Mouse (Mus musculus) neural tube, embryonic 11.5 days (tissue): Measurements from ENCODE around the gene Pwp2. TPM values are rescaled to one million over a fixed set of nuclear protein-coding genes. Genes with fewer than 3 reads are reported as not detected.

ENCODE experiments used
- ATAC-seq: fragments of 200-750 bp; cut with Nextera tagmentation; 2 replicates; pipeline ENCODE4 v1.8.0; 2017; ENCODE audit warnings: moderate number of reproducible peaks, mild to moderate bottlenecking, moderate TSS enrichment, moderate library complexity; ENCODE audit not compliant: insufficient read depth, low FRiP score, low TSS enrichment
- DNase-seq: peaks from one replicate; pipeline ENCODE4 v3.0.0-alpha.2; 2015; ENCODE audit warnings: low spot score
- H3K27ac ChIP-seq: fragments of 300-500 bp; sonication (generic); 2 replicates; pipeline ENCODE4 v1.5.1; 2014; ENCODE audit warnings: low read depth, mild to moderate bottlenecking, low read length
- H3K27me3 ChIP-seq: fragments of 300-500 bp; sonication (generic); 2 replicates; pipeline ENCODE4 v1.6.1; 2014; ENCODE audit warnings: mild to moderate bottlenecking, low read length, mixed read lengths; ENCODE audit not compliant: control insufficient read depth, insufficient read depth
- H3K36me3 ChIP-seq: fragments of 300-500 bp; sonication (generic); 2 replicates; pipeline ENCODE4 v1.6.1; 2014; ENCODE audit warnings: mild to moderate bottlenecking, low read length, moderate library complexity, mixed read lengths; ENCODE audit not compliant: control insufficient read depth, insufficient read depth
- H3K4me1 ChIP-seq: fragments of 300-500 bp; sonication (generic); 2 replicates; pipeline ENCODE4 v1.6.1; 2014; ENCODE audit warnings: low read length, mixed read lengths; ENCODE audit not compliant: control insufficient read depth, insufficient read depth
- H3K4me2 ChIP-seq: fragments of 300-500 bp; sonication (generic); 2 replicates; pipeline ENCODE4 v1.6.1; 2014; ENCODE audit warnings: low read depth, mild to moderate bottlenecking, moderate library complexity
- H3K4me3 ChIP-seq: fragments of 300-500 bp; sonication (generic); 2 replicates; pipeline ENCODE4 v1.5.1; 2014; ENCODE audit warnings: low read depth, low read length
- H3K9ac ChIP-seq: fragments of 300-500 bp; sonication (generic); 2 replicates; pipeline ENCODE4 v1.6.1; 2014; ENCODE audit warnings: mild to moderate bottlenecking, low read length
- H3K9me3 ChIP-seq: fragments of 300-500 bp; sonication (generic); 2 replicates; pipeline ENCODE4 v1.6.1; 2016; ENCODE audit warnings: low read length; ENCODE audit not compliant: control insufficient read depth
- WGBS: fragments of 180-500 bp; shearing (Covaris S2); extraction: QIAGEN DNeasy Blood & Tissue Kit; methylation state at CpG from one replicate; pipeline ENCODE4 v1.1.7; 2014; 5-methylcytosine and 5-hydroxymethylcytosine counted together
- polyA plus RNA-seq: library from polyadenylated mRNA; unstranded; fragments of >200 nt; fragmentation: Nextera tagmentation; extraction: Ambion mirVana; gene quantifications from 2 replicates; pipeline ENCODE4 v1.2.1, GENCODE M21; 2014

The Pwp2 gene
- polyA plus RNA-seq = 22.7 and 24.6 TPM in 2 replicates

DNA sequence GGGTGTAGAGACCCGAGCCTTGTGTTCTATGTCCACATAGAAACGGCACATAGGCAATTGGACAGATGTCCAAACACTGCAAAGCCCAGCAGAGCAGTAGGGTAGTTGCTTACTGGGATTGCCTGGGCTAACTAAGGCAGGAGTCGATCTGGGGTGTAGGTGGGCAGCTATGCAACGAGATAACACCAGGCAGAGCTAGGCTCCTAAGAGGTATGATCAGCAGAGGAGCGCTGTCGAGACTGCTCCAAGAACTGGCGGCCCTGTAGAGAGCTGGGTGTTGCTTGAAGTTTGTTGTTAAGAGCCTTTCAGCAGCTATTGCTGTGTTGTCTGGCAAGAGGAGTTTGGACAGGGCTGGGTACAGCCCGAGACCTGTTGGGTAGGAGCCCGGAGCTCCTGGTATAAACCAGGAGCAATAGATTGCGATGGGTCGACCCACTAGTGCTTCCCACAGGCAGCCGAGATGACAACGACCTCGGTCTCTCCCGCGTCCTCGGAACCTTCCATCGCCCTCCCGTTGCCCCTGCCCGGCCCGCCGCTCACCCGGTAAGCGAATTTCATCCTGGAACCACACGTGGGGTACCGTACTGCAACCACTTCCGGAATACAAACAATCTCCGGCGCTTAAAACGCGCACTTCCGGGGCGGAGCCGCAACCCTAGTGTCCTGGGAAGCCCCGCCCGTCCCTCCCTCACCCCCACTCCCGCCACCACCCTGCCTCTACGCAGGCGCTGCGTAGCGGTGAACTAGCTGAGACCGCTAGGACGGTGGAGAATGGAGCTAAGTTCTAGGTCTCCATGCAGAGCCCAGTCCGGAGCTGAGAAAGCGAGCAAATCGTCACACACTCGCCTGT is at the start of gene Pwp2:
Pwp2 (minus strand) TSS at position 619 of the 850 bp plus-strand sequence.
- Histone ChIP-seq H3K4me3 (peak within 1 kb of the TSS; percentile 77), H3K4me2 (peak within 1 kb of the TSS; percentile 93), H3K9ac (peak within 1 kb of the TSS; percentile 60), H3K4me1 (peaks cover 9% of the 10 kb centered on the region; the same call in 1 of the 2 replicates), H3K36me3 (peaks cover 12% of the 10 kb centered on the region), H3K27ac (no peak within 1 kb of the TSS), H3K9me3 (no peaks in the 10 kb centered on the region), H3K27me3 (no peaks in the 10 kb centered on the region)
- ATAC-seq (peak; percentile 95), DNase-seq (peak; percentile 94)
- 3% methylated on average over 47 of the region's 47 CpGs for WGBS

DNA sequence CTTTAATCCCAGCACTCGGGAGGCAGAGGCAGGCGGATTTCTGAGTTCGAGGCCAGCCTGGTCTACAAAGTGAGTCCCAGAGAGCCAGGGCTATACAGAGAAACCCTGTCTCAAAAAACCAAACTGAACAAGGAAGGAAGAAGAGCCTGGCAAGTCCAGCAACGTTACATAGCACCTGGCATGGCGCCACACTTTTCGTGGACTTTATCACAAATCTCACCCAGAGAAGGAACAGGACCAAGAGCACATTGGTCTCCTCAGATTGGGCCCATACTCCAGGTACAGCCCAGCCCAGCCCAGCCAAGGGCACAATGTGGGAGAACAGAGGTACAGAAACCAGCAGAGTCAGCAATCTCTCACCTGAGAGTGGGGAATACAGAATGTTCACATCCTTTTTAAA is 48.8 kb upstream of the Pwp2 start:
- 94% methylated on average over 6 of the region's 6 CpGs for WGBS

DNA sequence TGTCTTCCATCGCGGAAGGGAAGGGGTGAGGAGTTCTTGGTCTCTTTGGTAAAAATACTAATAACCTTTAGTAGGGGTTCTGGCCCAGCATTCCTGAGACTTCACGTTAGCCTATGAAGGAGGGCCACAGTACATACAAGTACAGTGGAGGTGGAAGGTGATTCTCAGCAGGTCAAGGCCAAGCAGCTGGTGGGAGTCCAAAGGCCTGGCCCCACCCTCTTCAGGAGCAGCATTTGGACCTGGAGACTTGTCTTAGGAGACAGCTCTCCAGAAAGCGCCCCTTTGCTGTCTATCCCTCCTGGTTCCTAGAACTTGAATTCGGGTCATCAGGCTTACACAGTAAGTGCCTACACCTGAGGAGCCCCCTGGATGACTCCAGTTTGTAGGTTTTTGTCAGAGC is 48.2 kb upstream of the Pwp2 start:
- WGBS = 96% methylated on average over 5 of the region's 5 CpGs
- Histone ChIP-seq H3K4me3 (no peak overlapping the region), H3K9me3 (no peaks in the 10 kb centered on the region), H3K4me1 (no peaks in the 10 kb centered on the region), H3K27me3 (no peaks in the 10 kb centered on the region), H3K4me2 (no peak overlapping the region), H3K36me3 (no peaks in the 10 kb centered on the region), H3K9ac (no peak overlapping the region), H3K27ac (no peak overlapping the region)
- DNase-seq (no peak), ATAC-seq (no peak)

More for the DNA sequence above, 48.8 kb upstream of the Pwp2 start:
- H3K4me1 ChIP-seq = no peaks in the 10 kb centered on the region
- no peak overlapping the region for H3K4me3 ChIP-seq
- no peak overlapping the region for H3K9ac ChIP-seq
- no peaks in the 10 kb centered on the region for H3K27me3 ChIP-seq
- no peak overlapping the region for H3K4me2 ChIP-seq
- DNase-seq (no peak), ATAC-seq (no peak)
- H3K36me3 ChIP-seq = no peaks in the 10 kb centered on the region
- H3K27ac ChIP-seq = no peak overlapping the region
- no peaks in the 10 kb centered on the region for H3K9me3 ChIP-seq

DNA sequence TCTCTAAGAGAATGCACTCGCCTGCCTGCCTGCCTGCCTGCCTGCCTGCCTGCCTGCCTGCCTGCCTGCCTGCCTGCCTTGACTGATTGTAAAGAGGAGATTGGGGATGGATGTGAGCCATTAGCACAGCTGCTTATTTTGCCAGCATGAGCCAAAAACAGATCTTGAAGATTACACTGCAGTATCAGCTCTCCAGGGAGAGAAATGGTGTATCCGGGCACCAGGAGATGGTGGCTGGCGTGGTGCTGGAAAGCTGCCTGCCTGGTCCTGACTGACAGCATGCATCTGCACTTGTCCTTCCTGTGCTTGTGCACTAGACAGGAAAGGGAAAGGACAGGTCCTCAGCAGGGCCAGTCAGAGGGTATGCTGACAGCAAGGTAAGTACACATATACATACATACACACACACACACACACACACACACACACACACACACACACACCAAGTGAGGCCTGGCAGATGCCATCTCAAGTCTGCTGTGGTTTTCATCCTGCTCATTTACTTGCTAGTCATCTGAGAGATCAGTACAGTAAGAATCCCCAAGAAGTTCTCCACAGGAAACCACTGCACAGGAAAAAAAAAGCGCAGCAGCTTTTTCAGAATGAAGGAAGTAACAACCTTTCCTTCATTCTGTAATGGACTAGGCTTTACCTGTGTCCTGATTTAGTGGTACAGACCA is 47.5 kb upstream of the Pwp2 start:
- Histone ChIP-seq H3K4me2 (no peak overlapping the region), H3K9me3 (no peaks in the 10 kb centered on the region), H3K36me3 (no peaks in the 10 kb centered on the region), H3K27ac (no peak overlapping the region), H3K9ac (no peak overlapping the region), H3K4me3 (no peak overlapping the region), H3K4me1 (no peaks in the 10 kb centered on the region), H3K27me3 (no peaks in the 10 kb centered on the region)
- 89% methylated on average over 4 of the region's 4 CpGs for WGBS
- DNase-seq (no peak), ATAC-seq (no peak)

DNA sequence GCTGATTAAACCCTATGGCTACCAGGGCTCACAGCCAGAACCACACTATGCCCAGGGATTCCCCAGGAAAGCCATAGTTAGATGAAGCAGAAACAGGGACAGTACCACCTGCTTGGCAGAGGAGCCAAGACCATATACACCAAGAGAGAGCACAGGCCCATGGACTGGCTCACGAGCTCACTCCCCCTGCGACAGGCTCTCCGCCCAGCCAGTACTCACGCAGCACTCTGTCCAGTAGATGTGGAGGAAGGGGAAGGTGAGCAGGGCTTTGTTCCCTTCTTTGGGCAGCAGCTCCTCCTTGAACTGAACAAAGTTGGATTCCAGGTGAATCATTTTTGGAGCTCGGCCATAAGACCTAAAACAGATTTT is 43.6 kb upstream of the Pwp2 start:
- Histone ChIP-seq H3K4me3 (no peak overlapping the region), H3K27ac (no peak overlapping the region), H3K4me2 (no peak overlapping the region), H3K4me1 (no peaks in the 10 kb centered on the region), H3K27me3 (no peaks in the 10 kb centered on the region), H3K36me3 (no peaks in the 10 kb centered on the region), H3K9ac (no peak overlapping the region), H3K9me3 (no peaks in the 10 kb centered on the region)
- 88% methylated on average over 5 of the region's 5 CpGs for WGBS
- ATAC-seq = no peak
- no peak for DNase-seq

DNA sequence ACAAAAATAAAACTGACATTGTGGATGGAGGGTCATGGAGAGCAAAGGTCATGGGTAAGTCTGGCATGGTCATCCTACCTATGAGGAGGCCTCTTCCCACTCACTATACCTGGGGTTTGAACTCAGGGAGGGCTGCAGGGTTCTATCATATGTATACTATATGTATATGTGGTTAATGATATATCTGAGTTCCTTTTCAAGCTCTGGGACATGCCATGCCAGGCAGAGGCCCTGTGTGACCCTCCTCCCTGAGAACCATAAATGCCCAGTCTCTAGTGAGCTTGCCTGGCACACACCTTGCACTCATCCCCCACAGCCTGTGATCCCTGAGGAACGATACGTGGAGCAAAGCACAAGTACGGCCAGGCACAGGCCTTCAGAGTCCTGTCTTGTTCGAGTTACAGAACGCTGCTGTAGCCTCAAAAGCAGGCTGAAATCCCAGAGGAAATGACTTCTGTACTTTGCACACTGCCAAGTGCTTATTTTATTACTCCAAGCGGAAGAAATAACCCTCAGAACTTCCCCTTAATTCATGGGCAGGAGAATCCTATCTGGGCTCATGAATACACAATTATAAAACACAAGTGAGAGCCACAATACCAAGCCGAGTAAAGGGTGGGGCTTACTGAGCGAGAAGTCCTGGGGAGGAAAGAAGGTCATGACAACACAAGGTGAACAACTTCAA is 43.1 kb upstream of the Pwp2 start:
- no peak for ATAC-seq
- no peak overlapping the region for H3K4me3 ChIP-seq
- no peak overlapping the region for H3K9ac ChIP-seq
- no peaks in the 10 kb centered on the region for H3K9me3 ChIP-seq
- H3K27me3 ChIP-seq = no peaks in the 10 kb centered on the region
- 89% methylated on average over 8 of the region's 8 CpGs for WGBS
- no peaks in the 10 kb centered on the region for H3K4me1 ChIP-seq
- H3K27ac ChIP-seq = no peak overlapping the region
- no peak for DNase-seq
- no peaks in the 10 kb centered on the region for H3K36me3 ChIP-seq
- no peak overlapping the region for H3K4me2 ChIP-seq

DNA sequence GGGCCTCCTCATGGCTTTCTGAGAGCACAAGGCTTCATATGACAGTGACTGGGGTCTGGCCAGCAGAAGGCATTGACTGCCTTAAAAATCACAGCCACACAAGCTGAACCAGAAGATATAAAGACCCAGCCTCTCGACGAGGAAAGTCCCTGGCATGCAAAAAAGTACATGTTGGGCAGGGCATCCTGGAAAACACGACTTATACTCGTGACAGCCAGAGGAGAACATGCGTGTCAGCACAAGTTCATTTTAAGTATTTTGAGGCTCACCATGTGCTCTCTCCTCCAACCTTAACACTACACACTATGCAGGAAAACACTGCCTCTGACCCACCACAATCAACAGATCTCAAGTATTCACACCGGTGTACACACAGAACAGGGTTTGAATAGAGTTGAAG is 39.2 kb upstream of the Pwp2 start:
- WGBS = 87% methylated on average over 6 of the region's 6 CpGs

DNA sequence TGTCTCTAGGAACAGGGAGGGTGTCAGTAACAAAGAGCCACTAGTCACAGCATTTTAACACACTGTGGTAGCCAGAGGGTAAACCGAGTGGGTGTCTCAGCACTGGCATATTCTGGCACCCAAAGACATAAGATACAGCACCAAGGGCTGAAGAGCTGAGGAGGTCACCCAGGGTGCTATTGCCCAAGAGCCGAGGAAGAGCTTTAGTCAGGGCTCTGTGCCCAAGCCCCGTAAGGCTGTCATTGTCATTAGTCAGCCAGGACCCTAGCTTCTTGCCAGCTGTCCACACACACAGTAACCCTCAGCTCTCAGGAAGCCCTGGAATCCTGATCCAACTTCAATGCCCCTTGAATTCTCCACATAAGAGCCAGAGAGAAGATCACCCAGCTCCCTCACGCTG is 38.0 kb upstream of the Pwp2 start:
- ATAC-seq (no peak), DNase-seq (no peak)
- Histone ChIP-seq H3K4me3 (no peak overlapping the region), H3K36me3 (no peaks in the 10 kb centered on the region; the same call in 1 of the 2 replicates), H3K4me2 (no peak overlapping the region), H3K9ac (no peak overlapping the region), H3K27ac (no peak overlapping the region), H3K27me3 (no peaks in the 10 kb centered on the region), H3K4me1 (no peaks in the 10 kb centered on the region), H3K9me3 (no peaks in the 10 kb centered on the region)
- 79% methylated on average over 4 of the region's 4 CpGs for WGBS

More for the DNA sequence above, 39.2 kb upstream of the Pwp2 start:
- Histone ChIP-seq H3K4me1 (no peaks in the 10 kb centered on the region), H3K4me2 (no peak overlapping the region), H3K36me3 (no peaks in the 10 kb centered on the region), H3K27ac (no peak overlapping the region), H3K9me3 (no peaks in the 10 kb centered on the region), H3K9ac (no peak overlapping the region), H3K27me3 (no peaks in the 10 kb centered on the region), H3K4me3 (no peak overlapping the region)
- ATAC-seq (no peak), DNase-seq (no peak)
